Mouse (Mus musculus) ES-Bruce4 (cell line): ENCODE data around the gene Dcaf12l1.

Experiments used
- CTCF ChIP-seq: IDR thresholded peaks from one replicate; pipeline ENCODE4 v1.8.1; 2011; ENCODE audit warnings: low read depth, low read length
- EP300 ChIP-seq: IDR thresholded peaks from 2 replicates; pipeline ENCODE4 v1.6.1; 2011; ENCODE audit warnings: low read depth, low read length; ENCODE audit not compliant: insufficient read depth
- POLR2A ChIP-seq: IDR thresholded peaks from one replicate; pipeline ENCODE4 v1.8.1; 2011; ENCODE audit warnings: low read length; ENCODE audit not compliant: insufficient read depth

GRCm38 (mm10) chrX:44789036-44789760 lies 799 bp downstream of the Dcaf12l1 start:
- TF ChIP-seq POLR2A (no peak), CTCF (no peak), EP300 (no peak)
